Mouse (Mus musculus): ENCODE data around the gene D630045J12Rik. TPM values are rescaled to one million over a fixed set of nuclear protein-coding genes. Genes with fewer than 3 reads are reported as not detected.

D630045J12Rik gene
- polyA plus RNA-seq, 1 experiment from 2014 or later: 9.7 TPM

Other genes with a start within 250 kb of the D630045J12Rik start
- gene Svopl, start 207.0 kb downstream of the D630045J12Rik start, polyA plus RNA-seq (2016; fragmentation: Nextera tagmentation; extraction: Ambion mirVana): 1.9 TPM in 2 replicates
- gene Tmem213, start 144.8 kb downstream of the D630045J12Rik start, polyA plus RNA-seq (2016; fragmentation: Nextera tagmentation; extraction: Ambion mirVana): 0.52 TPM in 1 of 2 replicates, not detected in the other
- 0.22 and 0.36 TPM in 2 replicates for gene Atp6v0a4, start 129.4 kb downstream of the D630045J12Rik start, polyA plus RNA-seq (2016; fragmentation: Nextera tagmentation; extraction: Ambion mirVana)
- gene Zc3hav1l, start 45.2 kb upstream of the D630045J12Rik start, polyA plus RNA-seq (2016; fragmentation: Nextera tagmentation; extraction: Ambion mirVana): 15.6 and 17.6 TPM in 2 replicates
- 2.5 and 2.7 TPM in 2 replicates for gene Zc3hav1, start 100.6 kb upstream of the D630045J12Rik start, polyA plus RNA-seq (2016; fragmentation: Nextera tagmentation; extraction: Ambion mirVana)
- 12.7 and 12.9 TPM in 2 replicates for gene Ttc26, start 127.5 kb upstream of the D630045J12Rik start, polyA plus RNA-seq (2016; fragmentation: Nextera tagmentation; extraction: Ambion mirVana)
- 17.1 and 21.4 TPM in 2 replicates for gene Ubn2, start 179.9 kb upstream of the D630045J12Rik start, polyA plus RNA-seq (2016; fragmentation: Nextera tagmentation; extraction: Ambion mirVana)

Data from embryonic facial prominence, embryonic 12.5 days (tissue).